Mouse (Mus musculus) granulocyte monocyte progenitor cell, adult 5-6 weeks (primary cell): ENCODE measurements around the gene Ing1. TPM values are rescaled to one million over a fixed set of nuclear protein-coding genes. Genes with fewer than 3 reads are reported as not detected.
A peak's percentile ranks its signal among the peaks of the same experiment; 100 is the strongest.

ENCODE experiments used
- ATAC-seq: replicated peaks from 2 replicates; pipeline ENCODE4 v1.8.0; 2016; ENCODE audit warnings: mild to moderate bottlenecking, moderate TSS enrichment, inconsistent platforms; ENCODE audit not compliant: poor library complexity, severe bottlenecking
- total RNA-seq, 2 experiments: library from RNA; stranded (forward) in 1 of 2; stranded (reverse) in 1 of 2; fragments of 200-712, 200-1000 nt in 1 of 2; fragments of >200 nt in 1 of 2; fragmentation: Nextera tagmentation in 1 of 2; gene quantifications; 2 replicates each; pipeline ENCODE4 v1.2.3; 2014 to 2017

The Ing1 gene
- total RNA-seq (2014; fragmentation: Nextera tagmentation) (33.8 and 43.3 TPM in 2 replicates), total RNA-seq (2017) (40.8 and 49.2 TPM in 2 replicates)

DNA sequence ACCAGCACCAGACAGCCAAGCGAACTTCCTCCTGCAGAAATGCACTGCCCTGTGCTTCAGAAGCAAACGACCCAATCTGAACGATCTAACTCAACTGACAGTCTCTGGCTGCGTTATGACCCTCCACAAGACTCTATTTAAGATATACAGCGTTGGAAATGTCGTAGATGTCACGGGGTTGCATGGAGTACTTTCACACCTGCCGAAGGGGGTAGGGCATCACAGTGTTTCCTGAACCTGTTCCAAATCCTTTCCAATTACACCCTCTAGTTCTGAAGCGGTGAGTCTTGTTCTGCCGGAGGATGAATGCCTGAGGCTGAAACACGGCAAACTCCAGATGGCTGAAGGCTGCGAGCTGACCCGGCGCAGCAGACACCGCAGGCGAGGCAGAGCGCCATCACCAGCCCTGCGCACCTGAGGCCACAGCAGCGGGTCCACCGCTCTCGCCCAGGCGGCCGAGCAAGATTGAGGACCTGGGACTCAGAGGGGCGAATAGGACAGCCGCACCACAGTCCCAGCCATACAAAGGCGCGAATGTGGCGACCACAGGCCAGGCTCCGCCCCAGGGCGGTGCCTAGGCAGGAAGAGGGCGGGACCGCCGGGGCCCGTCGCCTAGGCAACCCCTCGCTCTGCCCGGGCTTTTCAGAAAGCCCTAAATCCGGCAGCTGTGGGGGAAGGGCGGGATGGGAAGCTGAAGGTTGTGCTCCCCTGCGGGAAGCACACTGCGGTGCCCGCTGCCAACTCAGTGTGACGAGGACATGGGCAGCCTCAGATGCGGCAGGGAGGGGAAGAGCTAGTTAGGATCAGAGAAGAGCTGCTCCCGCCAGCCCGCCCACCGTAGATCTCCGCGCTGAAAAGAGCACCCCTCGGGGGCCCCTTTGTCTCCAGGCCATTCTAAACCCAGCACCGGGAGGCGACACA, at the start of gene Ing1:
Gene Ing1 (plus strand): TSS at position 773 of the 921 bp plus-strand sequence.
- peak; percentile 36 for ATAC-seq

DNA sequence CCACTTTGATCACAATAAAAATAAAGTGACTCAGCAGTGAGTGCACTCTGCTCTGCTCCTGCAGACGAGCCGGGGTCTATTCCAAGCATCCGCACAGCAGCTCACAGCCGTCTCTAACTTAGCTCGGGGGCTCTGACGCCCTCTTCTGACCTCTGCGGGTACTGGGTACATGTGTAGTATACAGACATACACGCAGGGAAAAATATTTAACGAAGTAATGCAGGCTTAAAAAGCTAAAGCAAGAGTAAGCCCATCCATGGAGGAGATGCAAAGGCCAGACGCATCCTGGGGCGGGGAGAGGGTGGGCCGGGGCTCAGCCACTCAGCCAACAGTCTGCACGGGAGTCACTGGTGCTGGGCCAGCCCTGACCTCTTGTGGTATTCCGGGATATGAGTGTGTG, 49.3 kb upstream of the Ing1 start:
- ATAC-seq: no peak

DNA sequence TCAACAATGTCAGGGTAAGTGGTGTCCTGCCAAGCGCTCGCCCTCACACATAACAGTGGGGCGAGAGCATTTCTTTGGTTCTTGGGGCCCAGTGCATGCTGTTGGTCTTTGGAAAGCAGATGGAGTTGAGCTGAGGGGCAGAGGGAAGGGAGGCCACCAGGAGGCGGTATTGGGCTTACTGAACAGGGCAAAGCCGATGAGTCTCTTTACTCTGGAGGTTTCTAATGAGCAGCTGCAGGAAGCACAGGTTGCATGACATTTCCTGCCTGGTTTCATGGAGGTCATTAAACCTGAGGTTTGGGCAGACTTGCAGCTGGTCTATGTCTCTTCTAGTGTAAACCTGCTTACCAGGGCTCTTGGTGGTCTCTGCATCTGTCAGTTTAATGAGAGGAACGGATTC, 48.6 kb upstream of the Ing1 start:
- ATAC-seq: peak; percentile 84

DNA sequence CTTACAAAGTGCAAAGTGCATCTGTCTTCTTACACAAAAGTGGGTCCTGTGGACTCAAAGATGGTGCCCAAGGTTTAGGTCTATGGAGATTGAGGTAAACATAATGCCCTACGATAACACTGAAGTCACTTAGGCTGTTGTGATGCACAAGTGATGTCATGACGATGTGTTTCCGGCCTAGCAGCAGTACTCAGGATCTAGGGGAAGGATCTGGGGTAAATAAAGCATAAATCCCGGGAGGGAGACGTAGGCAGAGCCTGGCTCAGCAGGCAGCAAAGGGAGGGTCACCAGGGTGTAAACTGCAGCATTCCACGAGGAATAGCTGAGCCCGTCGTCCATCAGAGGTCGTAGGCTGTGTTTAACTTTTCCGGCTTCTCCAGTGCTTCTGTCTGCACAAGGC, 46.5 kb upstream of the Ing1 start:
- ATAC-seq: no peak

DNA sequence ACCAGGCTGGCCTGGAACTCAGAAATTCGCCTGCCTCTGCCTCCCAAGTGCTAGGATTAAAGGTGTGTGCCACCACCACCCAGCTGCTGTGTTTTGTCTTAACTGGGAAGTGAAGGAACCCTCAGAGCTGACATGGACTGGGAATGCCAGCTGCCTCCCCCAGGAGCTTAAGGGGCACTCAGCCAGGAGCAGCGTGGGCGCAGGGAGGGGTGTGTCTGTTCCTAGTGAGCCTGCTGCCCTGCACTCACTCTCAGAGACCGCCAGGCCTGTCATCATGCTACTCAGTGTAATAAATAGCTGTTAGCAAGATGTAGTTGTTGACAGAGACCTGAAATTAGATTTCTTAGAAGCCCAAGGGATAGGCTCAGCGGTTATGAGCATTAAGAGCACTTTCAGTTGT, 44.4 kb upstream of the Ing1 start:
- no peak for ATAC-seq

DNA sequence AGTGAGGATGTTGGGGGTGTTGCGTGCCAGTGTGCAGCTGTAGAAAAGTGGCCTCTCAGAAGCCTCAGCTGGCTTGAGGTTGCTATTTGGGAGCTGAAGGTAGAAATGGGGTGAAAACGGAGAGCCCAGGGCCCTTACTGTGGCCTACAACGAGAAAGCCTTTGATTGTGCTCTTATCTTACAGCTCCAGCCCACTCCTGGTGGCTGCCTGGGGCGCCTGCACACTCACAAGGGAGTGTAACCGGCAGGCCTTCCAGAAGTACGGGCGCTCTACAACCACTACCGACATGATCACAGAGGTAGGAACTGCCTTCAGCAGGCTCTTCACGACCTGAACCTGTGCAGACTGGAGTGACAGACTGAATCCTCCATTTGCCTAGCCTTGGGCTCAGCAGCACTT, 42.7 kb upstream of the Ing1 start:
- no peak for ATAC-seq

DNA sequence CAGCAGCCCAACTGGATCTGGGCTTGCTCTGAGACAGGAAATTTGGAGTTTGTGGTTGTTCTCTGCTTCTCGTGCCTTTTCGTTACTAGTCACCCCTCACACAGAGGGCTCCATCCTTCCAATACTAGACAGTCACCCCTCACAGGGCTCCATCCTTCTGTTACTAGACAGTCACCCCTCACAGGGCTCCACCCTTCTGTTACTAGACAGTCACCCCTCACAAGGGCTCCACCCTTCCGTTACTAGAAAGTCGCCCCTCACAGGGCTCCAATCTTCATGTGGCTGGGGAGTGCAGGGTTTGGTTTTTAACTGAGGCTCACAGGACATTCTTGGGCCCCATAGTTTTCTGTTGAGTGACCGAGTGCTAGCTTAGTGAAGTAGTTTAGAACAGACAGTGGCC, 42.1 kb upstream of the Ing1 start:
- ATAC-seq: no peak

DNA sequence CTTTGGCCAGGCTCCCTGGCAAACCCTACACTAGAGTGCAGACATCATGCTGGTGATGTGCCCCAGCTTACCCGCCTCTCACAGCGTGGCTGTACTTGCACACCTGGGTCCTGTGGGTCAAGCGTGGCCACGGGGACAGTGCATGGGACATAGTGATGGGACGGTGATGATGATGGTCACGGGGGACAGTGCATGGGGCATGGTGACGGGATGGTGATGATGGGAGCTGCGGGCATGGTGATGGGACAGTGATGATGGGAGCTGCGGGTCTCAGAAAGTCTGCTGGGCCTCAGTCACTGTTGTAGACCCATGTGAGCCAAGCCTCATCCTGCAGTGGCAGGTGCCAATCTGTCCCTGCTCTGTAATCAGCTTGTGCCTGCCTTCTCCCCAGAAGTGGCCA, 39.1 kb upstream of the Ing1 start:
- no peak for ATAC-seq

DNA sequence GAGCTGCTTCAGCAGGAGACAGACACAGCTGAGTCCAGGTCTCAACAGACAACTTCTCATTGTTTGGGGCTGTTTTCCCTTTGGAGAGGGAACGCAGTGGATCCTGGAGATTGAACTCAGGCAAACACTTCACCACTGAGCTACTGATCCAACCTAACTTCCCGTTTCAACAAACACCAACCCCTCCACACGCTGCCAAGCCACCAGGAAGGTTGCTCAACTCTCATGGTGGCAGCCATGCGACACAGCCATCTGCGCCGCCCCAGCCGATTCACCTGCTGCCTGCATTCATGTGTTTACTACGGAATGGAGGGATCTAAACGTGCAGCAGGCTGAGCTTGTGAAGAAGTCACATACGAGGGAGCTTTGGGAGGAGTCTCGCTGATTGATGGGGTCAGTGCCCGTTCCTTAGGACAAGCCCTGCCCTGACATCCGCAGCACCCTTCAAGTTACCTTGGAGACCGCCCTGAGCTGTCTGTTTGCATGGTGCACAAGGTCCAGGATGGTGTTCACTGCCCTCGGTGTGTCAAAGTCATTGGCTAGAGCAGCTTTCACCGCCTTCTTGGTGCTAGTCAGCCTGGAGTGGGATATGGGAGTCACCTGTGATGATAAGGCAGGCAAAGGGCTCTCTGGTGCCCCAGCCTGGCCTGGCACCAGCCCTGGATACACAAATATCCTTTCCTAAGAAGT, 37.9 kb upstream of the Ing1 start:
- ATAC-seq: peak; percentile 89

DNA sequence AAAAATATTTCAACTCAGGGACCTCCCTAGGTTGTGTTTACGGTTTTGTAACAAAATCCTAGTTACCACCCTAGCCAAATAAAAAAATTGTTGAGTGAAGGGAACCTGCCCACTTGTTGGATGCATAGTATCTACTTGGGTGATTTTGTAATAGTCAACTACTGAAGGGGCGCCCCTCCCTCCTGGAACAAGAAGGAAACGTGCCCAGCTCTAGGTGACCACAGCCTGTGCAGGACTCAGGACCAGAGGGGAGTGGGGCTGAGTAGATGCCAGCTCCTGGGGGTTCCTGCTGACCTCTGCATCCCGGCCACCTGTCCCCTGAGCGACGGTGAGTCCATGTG, 37.3 kb upstream of the Ing1 start:
- peak; percentile 51 for ATAC-seq

DNA sequence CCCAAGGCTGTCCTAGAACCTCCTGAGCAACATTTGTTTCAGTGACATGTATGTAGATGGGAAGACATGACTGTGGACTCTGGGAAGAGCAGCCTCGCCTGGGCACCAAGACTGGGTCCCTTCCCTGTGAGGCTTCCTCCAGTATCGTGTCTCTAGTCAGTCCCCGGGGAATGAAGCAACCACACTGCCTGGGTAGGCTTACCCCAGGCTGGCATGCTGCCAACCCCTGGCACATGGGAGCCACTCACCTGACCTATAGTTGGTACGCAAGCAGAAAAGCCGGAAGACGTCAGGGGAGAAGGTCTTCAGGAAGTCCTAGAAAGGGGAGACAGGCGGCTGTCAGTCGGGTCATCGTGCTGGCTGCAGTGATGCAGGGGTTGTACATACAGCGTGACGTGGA, 36.7 kb upstream of the Ing1 start:
- no peak for ATAC-seq

DNA sequence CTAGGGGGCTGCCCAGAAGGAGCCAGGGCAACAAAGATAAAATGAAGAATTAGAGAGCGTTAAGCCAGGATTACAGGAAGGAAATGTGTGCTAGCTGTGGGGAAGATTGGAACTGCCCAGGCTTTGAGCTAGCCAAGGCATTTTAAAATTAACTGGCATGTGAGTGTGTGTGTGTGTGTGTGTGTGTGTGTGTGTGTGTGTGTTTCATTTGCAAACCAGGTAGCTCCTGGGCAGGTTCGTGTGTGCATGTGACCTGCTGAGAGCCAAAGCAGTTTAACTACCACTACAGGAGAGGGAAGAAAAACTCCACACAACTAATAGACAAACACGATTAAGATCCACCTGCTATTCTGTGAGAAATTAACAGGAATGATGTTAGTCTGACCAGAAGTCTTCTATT, 32.0 kb upstream of the Ing1 start:
- ATAC-seq: no peak

DNA sequence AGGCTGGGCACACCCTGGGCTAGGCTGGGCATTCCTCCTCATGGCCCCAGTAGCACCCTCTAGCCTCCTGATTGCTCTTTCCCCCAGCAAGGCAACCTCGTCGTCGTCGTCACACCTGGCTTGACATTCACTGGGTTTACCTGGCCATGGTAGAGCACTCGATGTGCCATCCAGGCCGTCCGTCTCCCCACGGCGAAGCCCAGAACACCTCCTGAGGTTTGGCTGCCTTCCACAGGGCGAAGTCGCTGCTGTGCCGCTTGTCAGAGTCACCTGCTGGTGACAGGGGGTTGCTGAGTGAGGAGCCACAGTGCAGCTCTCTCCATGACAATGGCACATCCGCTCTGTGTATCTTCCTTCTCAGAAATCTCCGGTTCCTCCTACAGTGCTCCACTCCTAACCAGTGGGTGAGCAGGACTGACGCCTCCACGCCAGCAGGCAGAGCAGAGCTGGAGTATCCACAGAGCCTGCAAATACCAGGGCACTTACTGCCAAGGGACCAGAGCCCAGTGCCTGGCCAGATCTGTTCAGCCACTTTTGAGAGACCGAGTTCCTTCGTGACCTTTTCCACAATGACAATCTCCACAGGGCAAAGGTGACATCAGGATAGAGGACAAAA, 25.1 kb upstream of the Ing1 start:
- no peak for ATAC-seq

DNA sequence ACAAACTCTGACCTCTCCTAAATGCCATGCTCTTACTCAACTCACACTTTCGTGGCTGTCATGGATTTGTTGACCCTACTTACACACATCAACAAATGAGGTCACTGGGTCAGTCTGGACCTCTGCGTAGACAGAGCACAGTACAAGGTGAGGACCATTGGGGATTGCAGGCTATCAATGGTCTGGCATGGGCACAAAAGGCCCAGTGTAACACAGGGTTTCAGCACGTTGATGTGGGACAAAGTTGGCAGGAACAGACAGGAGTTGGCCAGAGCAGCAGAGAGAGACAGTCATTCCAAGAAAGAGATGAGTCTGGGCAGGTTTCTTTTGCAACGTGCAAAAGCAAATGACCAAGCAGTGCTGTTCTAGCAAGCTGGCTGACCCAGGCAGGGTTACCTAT, 24.5 kb upstream of the Ing1 start:
- no peak for ATAC-seq

DNA sequence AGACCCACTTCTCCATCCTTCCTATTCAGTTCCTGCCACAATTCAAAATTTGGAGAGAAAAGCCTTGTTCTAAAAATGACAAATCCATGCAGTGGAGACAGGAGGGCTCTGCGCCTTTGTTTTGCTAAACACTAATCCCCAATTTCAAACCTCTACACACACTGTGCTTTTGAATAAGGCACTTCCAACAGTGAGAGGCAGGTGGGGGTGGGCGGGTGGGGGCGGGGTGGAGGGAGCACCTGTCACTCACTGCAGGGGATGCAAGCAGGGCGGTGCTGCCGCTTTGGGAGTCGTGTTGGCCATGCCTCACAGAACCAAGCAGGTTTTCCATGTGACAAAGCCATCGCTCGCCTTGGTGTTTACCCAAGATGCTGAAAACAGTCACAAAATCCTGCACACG, 20.9 kb upstream of the Ing1 start:
- ATAC-seq: no peak

DNA sequence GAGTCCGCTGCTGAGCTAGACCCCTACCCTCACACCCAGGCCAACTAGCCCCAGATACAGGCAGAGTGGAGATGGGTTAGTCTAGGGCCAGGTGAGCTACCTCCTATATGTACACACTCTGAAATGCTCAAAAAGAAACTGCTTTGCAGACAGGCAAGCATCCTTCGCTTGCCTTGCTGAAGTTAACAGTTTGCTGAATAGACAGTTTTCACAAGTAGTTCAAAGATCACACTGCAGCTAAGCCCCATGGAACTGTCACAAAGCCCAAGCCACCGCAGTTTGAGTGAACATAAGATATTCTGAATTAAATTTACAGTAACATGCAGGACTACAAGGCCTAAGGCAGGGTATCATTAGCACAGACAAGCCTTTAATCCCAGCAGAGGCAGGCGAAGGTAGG, 16.3 kb upstream of the Ing1 start:
- no peak for ATAC-seq

DNA sequence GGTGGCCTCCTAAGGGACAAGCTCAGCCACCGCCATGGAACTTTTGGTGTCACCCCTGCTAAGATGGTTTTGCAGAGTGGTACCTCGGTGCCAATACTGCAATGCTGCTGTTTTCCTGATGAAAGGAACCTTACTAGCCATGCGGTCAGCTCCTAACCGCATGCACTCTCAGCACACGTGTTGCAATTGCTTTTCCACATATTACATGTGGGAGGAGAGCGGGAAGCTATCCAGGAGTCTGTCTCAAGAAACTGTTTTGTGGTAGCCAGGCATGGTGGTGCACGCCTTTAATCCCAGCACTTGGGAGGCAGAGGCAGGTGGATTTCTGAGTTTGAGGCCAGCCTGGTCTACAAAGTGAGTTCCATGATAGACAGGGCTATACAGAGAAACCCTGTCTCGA, 15.2 kb upstream of the Ing1 start:
- ATAC-seq: no peak

DNA sequence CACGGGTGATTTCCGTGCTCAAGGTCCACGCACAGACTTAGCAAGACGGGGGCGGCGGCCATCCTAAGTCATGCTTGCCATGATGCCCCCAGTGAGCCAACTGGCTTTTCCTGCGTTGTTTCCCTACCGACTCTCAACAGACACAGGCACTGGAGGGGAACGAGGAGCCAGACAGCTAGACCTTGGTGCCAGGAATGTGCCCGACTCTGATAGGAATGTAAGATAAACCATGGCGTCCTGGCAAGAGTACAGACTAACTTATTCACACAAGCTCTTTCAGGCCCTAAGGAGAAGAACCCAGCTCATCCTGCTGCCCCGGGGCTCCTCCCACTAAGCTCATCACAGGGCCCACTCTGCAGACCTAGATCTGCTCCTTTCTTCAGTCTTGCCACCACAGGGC, 13.3 kb upstream of the Ing1 start:
- no peak for ATAC-seq

DNA sequence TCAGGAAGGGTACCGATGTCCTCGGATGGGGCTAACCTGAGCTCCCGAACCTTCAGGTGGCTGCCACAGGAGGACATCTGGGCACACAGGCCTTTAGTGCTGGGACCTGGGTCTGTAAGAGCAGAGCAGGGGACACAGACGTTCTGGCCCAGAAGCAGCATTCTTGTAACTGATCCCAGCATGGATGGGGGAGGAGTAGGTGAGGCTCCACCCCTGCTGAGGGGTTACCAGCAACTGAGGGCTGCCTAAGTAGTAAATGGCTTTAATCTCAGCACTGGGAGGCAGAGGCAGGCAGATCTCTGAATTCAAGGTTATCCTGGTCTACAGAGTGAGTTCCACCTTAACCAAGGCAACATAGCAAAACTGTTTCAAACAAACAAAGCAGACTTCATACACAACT, 12.5 kb upstream of the Ing1 start:
- no peak for ATAC-seq

DNA sequence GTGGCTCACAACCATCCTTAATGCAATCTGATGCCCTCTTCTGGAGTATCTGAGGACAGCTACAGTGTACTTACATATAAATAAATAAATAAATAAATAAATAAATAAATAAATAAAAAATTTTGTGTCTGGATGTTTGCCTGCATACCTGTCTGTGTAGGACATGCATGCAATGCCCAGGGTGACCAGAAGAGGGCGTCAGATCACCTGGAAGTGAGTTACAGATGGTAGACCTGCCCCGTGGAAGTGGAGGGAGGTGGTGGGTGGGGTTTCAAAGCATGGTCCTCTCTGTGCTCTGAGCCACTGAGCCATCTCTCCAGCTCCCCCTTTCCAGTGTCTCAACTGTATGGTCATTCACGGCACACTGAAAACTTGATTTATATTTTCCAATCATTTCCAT, 11.0 kb upstream of the Ing1 start:
- peak; percentile 65; the same call in 1 of the 2 replicates for ATAC-seq

DNA sequence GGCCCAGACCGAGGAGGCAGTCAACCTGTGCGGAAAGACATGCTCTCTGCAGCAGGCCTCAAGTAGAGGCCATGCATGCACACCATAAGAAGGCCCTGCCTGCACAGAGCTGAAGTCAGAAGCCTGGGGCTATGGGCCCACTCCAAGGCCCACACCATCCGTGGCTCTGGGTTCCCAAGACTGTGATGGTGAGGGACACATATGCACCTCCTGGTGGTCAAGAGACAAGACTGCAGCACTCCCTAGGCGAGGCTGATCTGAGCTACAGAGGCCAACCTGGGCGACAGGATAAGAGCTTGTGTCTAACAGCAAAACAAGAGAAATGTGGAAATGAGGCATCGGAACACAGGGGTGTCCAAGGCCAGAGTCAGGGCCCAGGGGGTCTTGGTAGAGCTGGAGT, 8.3 kb upstream of the Ing1 start:
- peak; percentile 34; the same call in 1 of the 2 replicates for ATAC-seq
